Mouse (Mus musculus) macrophage (primary cell): Measurements from ENCODE around the gene Psma5. TPM values are rescaled to one million over a fixed set of nuclear protein-coding genes. Genes with fewer than 3 reads are reported as not detected.

ENCODE experiments used
- polyA plus RNA-seq: library from polyadenylated mRNA; stranded (reverse); fragments of 250-400 nt; gene quantifications from 3 replicates; pipeline ENCODE4 v1.2.4, GENCODE M21; 2018; ENCODE audit warnings: inconsistent platforms

The Psma5 gene
- polyA plus RNA-seq, 1 experiment from 2014 or later = 106 TPM

Other genes with a start within 250 kb of the Psma5 start
- gene Gstm1, start 239.0 kb upstream of the Psma5 start, polyA plus RNA-seq = 150 to 391 TPM (median 384 TPM) in 3 replicates
- 10.1 to 17.6 TPM (median 15.1 TPM) in 3 replicates for gene Gstm4, start 212.0 kb upstream of the Psma5 start, polyA plus RNA-seq
- gene Ampd2, start 170.3 kb upstream of the Psma5 start, polyA plus RNA-seq = 7.1 to 19.1 TPM (median 17.7 TPM) in 3 replicates
- gene Gnat2, start 164.1 kb upstream of the Psma5 start, polyA plus RNA-seq = not detected in 3 replicates
- gene Gnai3, start 110.8 kb upstream of the Psma5 start, polyA plus RNA-seq = 64.3 to 104 TPM (median 77.4 TPM) in 3 replicates
- not detected in 3 replicates for gene Gpr61, start 102.0 kb upstream of the Psma5 start, polyA plus RNA-seq
- gene Amigo1, start 70.6 kb upstream of the Psma5 start, polyA plus RNA-seq = 0.90 to 2.1 TPM (median 1.1 TPM) in 3 replicates
- 7.2 to 11.4 TPM (median 8.4 TPM) in 3 replicates for gene Cyb561d1, start 55.7 kb upstream of the Psma5 start, polyA plus RNA-seq
- gene Atxn7l2, start 46.0 kb upstream of the Psma5 start, polyA plus RNA-seq = 1.9 to 3.0 TPM (median 2.4 TPM) in 3 replicates
- 0.04 TPM in 1 of 3 replicates, not detected in the others for gene Sypl2, start 30.3 kb upstream of the Psma5 start, polyA plus RNA-seq
- gene Sort1, start 27.2 kb downstream of the Psma5 start, polyA plus RNA-seq = 26.1 to 55.7 TPM (median 27.5 TPM) in 3 replicates
- not detected in 3 replicates for gene Mybphl, start 108.0 kb downstream of the Psma5 start, polyA plus RNA-seq
- gene Psrc1, start 126.9 kb downstream of the Psma5 start, polyA plus RNA-seq = 3.1 to 7.0 TPM (median 3.1 TPM) in 3 replicates
- gene Celsr2, start 158.6 kb downstream of the Psma5 start, polyA plus RNA-seq = 0.30 TPM in 1 of 3 replicates, not detected in the others
- gene Sars, start 188.3 kb downstream of the Psma5 start, polyA plus RNA-seq = 98.2 to 210 TPM (median 113 TPM) in 3 replicates